Mouse (Mus musculus): ENCODE data around the gene Slc7a4. TPM values are rescaled to one million over a fixed set of nuclear protein-coding genes. Genes with fewer than 3 reads are reported as not detected.
"Not testable (repeated sequence)": the region's sequence is repeated elsewhere in the genome, so short reads cannot be mapped to it uniquely, and the experiment has no call there.

Slc7a4 gene
- polyA plus RNA-seq, 2 experiments = 1.1 to 1.3 TPM

DNA sequence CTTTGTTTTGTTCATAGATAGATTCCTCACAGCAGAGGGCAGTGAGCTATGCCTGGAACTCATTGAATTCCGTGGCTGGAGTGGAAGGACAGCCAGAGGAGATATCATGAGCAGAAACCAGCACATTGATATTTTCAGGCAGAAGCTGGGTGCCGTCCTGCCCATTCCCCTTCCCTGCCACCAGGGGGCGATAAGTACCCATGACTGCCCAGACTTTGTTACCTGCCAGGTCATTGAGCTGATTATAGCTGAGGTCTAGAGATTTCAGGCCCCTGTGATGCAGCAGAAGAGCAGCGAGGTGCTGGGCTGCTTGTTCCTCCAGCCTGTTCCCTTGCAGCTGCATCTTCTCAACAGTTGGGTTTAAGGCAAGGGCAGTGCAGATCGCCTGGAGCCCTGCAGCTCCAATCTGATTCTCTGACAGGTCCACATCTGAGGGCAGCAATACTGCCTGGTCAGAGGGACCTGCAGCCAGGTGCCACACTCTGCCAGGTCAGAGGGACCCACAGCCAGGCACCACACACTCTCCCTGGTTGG, 25.0 kb downstream of the Slc7a4 start:
- ATAC-seq (ENCODE audit: insufficient read depth) = no peak
- TF ChIP-seq CTCF (IDR thresholded peaks at IDR 0.05; ENCODE audit: low read depth) (peak; percentile 99), EP300 (IDR thresholded peaks at IDR 0.05; ENCODE audit: low read depth) (no peak)

DNA sequence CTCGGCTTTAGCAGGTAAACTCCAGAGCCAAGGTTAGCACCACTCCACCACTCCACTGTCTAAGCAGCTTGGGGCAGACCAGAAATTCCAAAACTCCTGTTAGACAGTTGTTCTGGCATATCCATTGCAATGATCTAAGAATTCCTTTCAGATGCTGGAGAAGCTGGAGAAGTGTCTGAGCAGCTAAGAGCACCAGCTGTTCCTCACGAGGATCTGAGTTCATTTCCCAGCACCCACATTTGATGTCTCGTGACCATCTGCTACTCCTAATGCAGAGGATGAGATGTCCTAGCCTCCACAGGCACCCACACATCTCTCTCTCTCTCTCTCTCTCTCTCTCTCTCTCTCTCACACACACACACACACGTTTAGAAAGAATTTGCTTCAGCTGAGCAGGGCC, 26.1 kb downstream of the Slc7a4 start:
- DNase-seq (ENCODE audit: low read depth in 3 of 3, low spot score in 3 of 3) (no peak), ATAC-seq (ENCODE audit: insufficient read depth) (no peak)
- H3K9me3 ChIP-seq (ENCODE audit: control insufficient read depth, low read length) = no peaks in the 10 kb centered on the region
- 36% methylated on average over 4 of the region's 4 CpGs for WGBS (ENCODE audit: insufficient replicate concordance)
- H3K4me2 ChIP-seq (ENCODE audit: low read depth) = no peak overlapping the region
- H3K9ac ChIP-seq (replicated peaks) = no peak overlapping the region
- no peaks in the 10 kb centered on the region for H3K36me3 ChIP-seq (replicated peaks; ENCODE audit: control insufficient read depth, insufficient read depth, low read depth)
- H3K27me3 ChIP-seq (ENCODE audit: control insufficient read depth, insufficient read depth, low read length) = no peaks in the 10 kb centered on the region; the same call in 1 of the 2 replicates
- no peak overlapping the region for H3K4me3 ChIP-seq (ENCODE audit: insufficient read depth in 1 of 2, low read depth in 2 of 2, low read length in 2 of 2)
- H3K4me1 ChIP-seq (replicated peaks; ENCODE audit: control insufficient read depth in 2 of 2, insufficient read depth in 2 of 2, low read length in 1 of 2) = peaks cover 27 to 37% of the 10 kb centered on the region in 2 experiments
- H3K27ac ChIP-seq = no peak overlapping the region
- TF ChIP-seq CTCF (IDR thresholded peaks at IDR 0.05; ENCODE audit: low read depth) (no peak), EP300 (IDR thresholded peaks at IDR 0.05; ENCODE audit: low read depth) (no peak)

More for the DNA sequence above, 25.0 kb downstream of the Slc7a4 start:
- Histone ChIP-seq H3K4me3 (ENCODE audit: insufficient read depth in 1 of 2, low read depth in 2 of 2, low read length in 2 of 2) (no peak overlapping the region), H3K9ac (replicated peaks) (no peak overlapping the region), H3K27ac (no peak overlapping the region), H3K4me2 (ENCODE audit: low read depth) (no peak overlapping the region), H3K9me3 (ENCODE audit: control insufficient read depth, low read length) (no peaks in the 10 kb centered on the region), H3K36me3 (replicated peaks; ENCODE audit: control insufficient read depth, insufficient read depth, low read depth) (no peaks in the 10 kb centered on the region), H3K27me3 (ENCODE audit: control insufficient read depth, insufficient read depth, low read length) (peaks cover 2% of the 10 kb centered on the region; the same call in 1 of the 2 replicates), H3K4me1 (replicated peaks; ENCODE audit: control insufficient read depth in 2 of 2, insufficient read depth in 2 of 2, low read length in 1 of 2) (peaks cover 27 to 36% of the 10 kb centered on the region in 2 experiments)
- peak; percentile 40 to 52 (median 43) for DNase-seq (ENCODE audit: low read depth in 3 of 3, low spot score in 3 of 3)
- WGBS (ENCODE audit: insufficient replicate concordance) = 3% methylated on average over 5 of the region's 5 CpGs

GRCm38 (mm10) chr16:17556180-17556579, 26.8 kb downstream of the Slc7a4 start:
- H3K27ac ChIP-seq = no peak overlapping the region
- peaks cover 23 to 33% of the 10 kb centered on the region in 2 experiments for H3K4me1 ChIP-seq (replicated peaks; ENCODE audit: control insufficient read depth in 2 of 2, insufficient read depth in 2 of 2, low read length in 1 of 2)
- ATAC-seq (ENCODE audit: insufficient read depth) (no peak), DNase-seq (ENCODE audit: low read depth in 3 of 3, low spot score in 3 of 3) (no peak)
- H3K4me3 ChIP-seq (ENCODE audit: insufficient read depth in 1 of 2, low read depth in 2 of 2, low read length in 2 of 2) = no peak overlapping the region
- H3K27me3 ChIP-seq (ENCODE audit: control insufficient read depth, insufficient read depth, low read length) = no peaks in the 10 kb centered on the region
- H3K9ac ChIP-seq (replicated peaks) = no peak overlapping the region
- H3K36me3 ChIP-seq (replicated peaks; ENCODE audit: control insufficient read depth, insufficient read depth, low read depth) = no peaks in the 10 kb centered on the region
- H3K4me2 ChIP-seq (ENCODE audit: low read depth) = no peak overlapping the region
- 73% methylated on average over 4 of the region's 4 CpGs for WGBS (ENCODE audit: insufficient replicate concordance)
- H3K9me3 ChIP-seq (ENCODE audit: control insufficient read depth, low read length) = no peaks in the 10 kb centered on the region
- TF ChIP-seq CTCF (IDR thresholded peaks at IDR 0.05; ENCODE audit: low read depth) (no peak), EP300 (IDR thresholded peaks at IDR 0.05; ENCODE audit: low read depth) (no peak)

DNA sequence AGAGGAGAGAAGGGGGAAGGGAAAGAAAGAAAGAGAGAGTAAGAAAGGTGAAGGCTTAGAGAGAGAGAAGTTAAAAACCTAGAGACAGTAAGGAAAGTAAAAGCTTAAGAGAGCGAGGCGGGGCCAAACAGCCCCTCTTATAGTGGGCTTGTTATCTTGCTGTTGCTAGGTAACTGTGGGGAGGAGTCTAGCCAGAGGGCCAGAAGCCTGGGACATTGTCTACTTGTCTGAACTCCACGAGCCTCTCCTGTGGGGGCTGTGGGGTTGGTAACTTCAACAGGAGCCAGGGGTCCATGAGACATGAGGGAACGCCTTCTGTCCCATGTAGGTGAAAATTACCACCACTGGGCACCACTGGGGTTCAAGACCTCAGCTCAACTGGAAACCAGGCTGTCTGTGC, 28.3 kb downstream of the Slc7a4 start:
- peak overlapping the region; percentile 76 for H3K27ac ChIP-seq
- DNase-seq (ENCODE audit: low read depth in 3 of 3, low spot score in 3 of 3) (peak; percentile 52 to 62 (median 58)), ATAC-seq (ENCODE audit: insufficient read depth) (peak; percentile 66)
- WGBS (ENCODE audit: insufficient replicate concordance) = 9% methylated on average over 4 of the region's 4 CpGs
- H3K4me1 ChIP-seq (replicated peaks; ENCODE audit: control insufficient read depth in 2 of 2, insufficient read depth in 2 of 2, low read length in 1 of 2) = peaks cover 21 to 33% of the 10 kb centered on the region in 2 experiments
- not testable (repeated sequence) for H3K9me3 ChIP-seq (ENCODE audit: control insufficient read depth, low read length); H3K27me3 ChIP-seq (ENCODE audit: control insufficient read depth, insufficient read depth, low read length); H3K36me3 ChIP-seq (replicated peaks; ENCODE audit: control insufficient read depth, insufficient read depth, low read depth)
- H3K4me3 ChIP-seq (ENCODE audit: insufficient read depth in 1 of 2, low read depth in 2 of 2, low read length in 2 of 2) = peak overlapping the region in 1 of 2 experiments; percentile 50; a peak in 2 of 4 replicates
- H3K4me2 ChIP-seq (ENCODE audit: low read depth) = peak overlapping the region; percentile 83
- H3K9ac ChIP-seq (replicated peaks) = peak overlapping the region; percentile 52

- Histone ChIP-seq H3K36me3 (replicated peaks; ENCODE audit: control insufficient read depth, insufficient read depth, low read depth) (no peaks in the 10 kb centered on the region), H3K27ac (peak overlapping the region; percentile 76), H3K4me1 (replicated peaks; ENCODE audit: control insufficient read depth in 2 of 2, insufficient read depth in 2 of 2, low read length in 1 of 2) (peaks cover 21 to 32% of the 10 kb centered on the region in 2 experiments), H3K9me3 (ENCODE audit: control insufficient read depth, low read length) (no peaks in the 10 kb centered on the region), H3K27me3 (ENCODE audit: control insufficient read depth, insufficient read depth, low read length) (no peaks in the 10 kb centered on the region), H3K4me3 (ENCODE audit: insufficient read depth in 1 of 2, low read depth in 2 of 2, low read length in 2 of 2) (peak overlapping the region; percentile 3 to 50), H3K4me2 (ENCODE audit: low read depth) (peak overlapping the region; percentile 83), H3K9ac (replicated peaks) (peak overlapping the region; percentile 52)
- TF ChIP-seq EP300 (IDR thresholded peaks at IDR 0.05; ENCODE audit: low read depth) = no peak
- no peak for TF ChIP-seq CTCF (IDR thresholded peaks at IDR 0.05; ENCODE audit: low read depth)
- ATAC-seq (ENCODE audit: insufficient read depth) = peak; percentile 87
- DNase-seq (ENCODE audit: low read depth in 3 of 3, low spot score in 3 of 3) = peak; percentile 72 to 76 (median 74)
- 11% methylated on average over 18 of the region's 18 CpGs for WGBS (ENCODE audit: insufficient replicate concordance)
These were observed 28.9 kb downstream of the Slc7a4 start for GRCm38 (mm10) chr16:17553910-17554685.
